Mouse (Mus musculus): ENCODE results near the gene Fnbp1. TPM values are rescaled to one million over a fixed set of nuclear protein-coding genes. Genes with fewer than 3 reads are reported as not detected.
A peak's percentile ranks its signal among the peaks of the same experiment; 100 is the strongest.

Fnbp1 gene
- total RNA-seq, 2 experiments from 2014 or later = 20.9 to 44.8 TPM

GRCm38 (mm10) chr2:31042881-31043280, 98.9 kb downstream of the Fnbp1 start:
- ATAC-seq (replicated peaks; ENCODE audit: poor library complexity) = no peak

DNA sequence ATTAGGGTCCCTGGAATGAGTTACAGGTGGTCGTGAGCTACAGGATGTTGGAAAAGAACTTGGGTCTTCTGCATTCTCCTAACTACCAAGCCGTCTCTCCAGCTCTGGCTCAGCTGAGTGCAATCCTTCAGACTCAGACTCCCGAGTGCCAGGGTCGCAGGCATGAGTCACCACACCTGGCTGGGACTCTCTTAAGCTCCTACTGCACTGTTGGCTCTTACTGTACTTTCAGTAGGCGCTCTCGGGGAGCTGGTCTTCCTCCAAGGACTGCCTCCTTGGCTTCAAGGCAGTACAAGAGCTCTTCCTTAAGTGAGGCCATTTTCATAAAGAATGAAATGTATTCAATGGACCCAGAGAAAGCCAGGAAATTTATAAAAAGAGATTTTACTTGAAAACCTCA, 100.4 kb downstream of the Fnbp1 start:
- ATAC-seq (replicated peaks; ENCODE audit: poor library complexity) = no peak

GRCm38 (mm10) chr2:31040487-31040886, 101.3 kb downstream of the Fnbp1 start:
- ATAC-seq (replicated peaks; ENCODE audit: poor library complexity) = no peak

- ATAC-seq (replicated peaks; ENCODE audit: poor library complexity) = no peak
Observed at GRCm38 (mm10) chr2:31040043-31040442, 101.8 kb downstream of the Fnbp1 start.

DNA sequence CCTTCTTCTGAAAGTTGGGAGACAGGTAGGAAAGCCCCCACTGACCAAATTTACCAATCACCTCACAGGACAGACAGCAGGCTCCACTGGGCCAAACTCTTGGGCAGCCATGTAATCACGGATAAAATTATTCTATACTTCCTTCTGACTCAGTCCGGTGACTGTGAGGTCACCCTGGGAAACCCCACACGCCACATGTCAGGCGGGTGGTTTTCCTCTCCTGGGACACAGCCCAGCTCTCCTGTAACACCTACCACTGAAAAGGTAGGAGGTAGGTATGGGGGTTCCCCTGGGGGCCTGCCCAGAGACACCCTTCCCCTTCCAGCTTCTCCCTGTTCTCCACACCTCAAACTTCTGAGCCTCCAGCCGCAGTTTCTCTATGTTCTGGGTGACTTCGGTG, 105.0 kb downstream of the Fnbp1 start:
- ATAC-seq (replicated peaks; ENCODE audit: poor library complexity) = no peak

GRCm38 (mm10) chr2:31031972-31032371, 109.8 kb downstream of the Fnbp1 start:
- ATAC-seq (replicated peaks; ENCODE audit: poor library complexity) = no peak

DNA sequence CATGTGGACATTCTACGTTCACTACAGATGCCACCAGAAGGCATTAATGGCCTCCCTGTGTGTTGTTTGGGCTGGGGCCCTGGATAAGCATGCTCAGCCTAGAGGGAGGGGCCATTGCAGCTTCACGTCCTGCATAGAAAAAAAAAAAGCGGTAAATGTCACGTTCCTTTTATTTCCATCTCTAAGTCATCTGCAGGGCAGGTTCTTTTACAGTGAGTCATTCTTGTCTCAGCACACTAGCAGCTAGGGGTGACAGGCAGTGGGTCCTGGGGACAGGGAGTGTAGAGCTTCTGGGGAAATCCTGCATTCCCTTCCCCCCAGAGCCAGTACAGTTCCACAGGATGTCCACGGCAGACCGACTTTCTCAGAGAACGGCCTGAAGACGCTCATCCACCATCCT, 115.2 kb downstream of the Fnbp1 start:
- ATAC-seq (replicated peaks; ENCODE audit: poor library complexity) = no peak

- 0 out of 2 replicates have a peak, but pooled peaks have one; percentile 15 for ATAC-seq (replicated peaks; ENCODE audit: poor library complexity)
Observed at GRCm38 (mm10) chr2:31025458-31025857, 116.3 kb downstream of the Fnbp1 start.

GRCm38 (mm10) chr2:31024618-31025370, 117.0 kb downstream of the Fnbp1 start:
- ATAC-seq (replicated peaks; ENCODE audit: poor library complexity) = peak; percentile 95

- no peak for ATAC-seq (replicated peaks; ENCODE audit: poor library complexity)
Observed at GRCm38 (mm10) chr2:31023940-31024339, 117.9 kb downstream of the Fnbp1 start.

- ATAC-seq (replicated peaks; ENCODE audit: poor library complexity) = no peak
Observed at GRCm38 (mm10) chr2:31020202-31020601, 121.6 kb downstream of the Fnbp1 start.

DNA sequence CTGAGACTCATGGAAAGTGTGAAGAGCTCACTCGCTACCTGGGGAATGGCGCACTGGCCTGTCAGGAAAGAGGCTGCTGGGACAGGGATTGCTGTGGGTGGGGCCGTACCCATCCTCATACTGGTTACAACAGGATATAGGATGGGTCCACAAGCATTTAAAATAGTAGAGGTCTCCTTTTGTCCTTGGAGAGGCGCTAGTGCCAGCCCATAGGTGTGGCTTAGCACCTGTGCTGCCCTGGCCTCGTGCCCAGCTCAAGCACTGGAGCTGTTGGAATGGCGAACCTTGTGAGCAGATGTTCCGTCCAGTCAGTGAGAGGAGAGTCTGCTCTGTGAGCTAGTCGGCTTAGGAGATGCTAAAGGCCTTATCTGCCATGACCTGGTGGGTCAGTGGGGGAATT, 122.8 kb downstream of the Fnbp1 start:
- ATAC-seq (replicated peaks; ENCODE audit: poor library complexity) = no peak

DNA sequence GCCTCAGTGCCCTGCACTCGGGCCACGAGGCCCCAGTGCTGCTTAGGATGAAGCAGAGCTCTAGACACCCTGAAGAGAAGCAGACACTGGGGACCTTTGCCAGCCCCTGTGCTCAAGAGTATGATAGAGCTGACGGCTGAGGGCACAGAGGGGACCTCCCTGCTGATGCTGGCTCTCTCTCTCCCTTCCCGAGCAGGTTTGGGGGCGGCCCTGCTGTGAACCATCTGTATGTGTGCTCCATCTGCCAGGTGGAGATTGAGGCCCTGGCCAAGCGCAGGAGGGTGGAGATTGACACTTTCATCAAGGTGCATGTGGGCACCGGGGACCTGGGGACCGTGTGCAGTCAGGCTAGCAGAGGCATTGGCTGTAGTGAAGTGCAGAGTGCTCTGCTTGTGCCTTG, 123.3 kb downstream of the Fnbp1 start:
- no peak for ATAC-seq (replicated peaks; ENCODE audit: poor library complexity)

DNA sequence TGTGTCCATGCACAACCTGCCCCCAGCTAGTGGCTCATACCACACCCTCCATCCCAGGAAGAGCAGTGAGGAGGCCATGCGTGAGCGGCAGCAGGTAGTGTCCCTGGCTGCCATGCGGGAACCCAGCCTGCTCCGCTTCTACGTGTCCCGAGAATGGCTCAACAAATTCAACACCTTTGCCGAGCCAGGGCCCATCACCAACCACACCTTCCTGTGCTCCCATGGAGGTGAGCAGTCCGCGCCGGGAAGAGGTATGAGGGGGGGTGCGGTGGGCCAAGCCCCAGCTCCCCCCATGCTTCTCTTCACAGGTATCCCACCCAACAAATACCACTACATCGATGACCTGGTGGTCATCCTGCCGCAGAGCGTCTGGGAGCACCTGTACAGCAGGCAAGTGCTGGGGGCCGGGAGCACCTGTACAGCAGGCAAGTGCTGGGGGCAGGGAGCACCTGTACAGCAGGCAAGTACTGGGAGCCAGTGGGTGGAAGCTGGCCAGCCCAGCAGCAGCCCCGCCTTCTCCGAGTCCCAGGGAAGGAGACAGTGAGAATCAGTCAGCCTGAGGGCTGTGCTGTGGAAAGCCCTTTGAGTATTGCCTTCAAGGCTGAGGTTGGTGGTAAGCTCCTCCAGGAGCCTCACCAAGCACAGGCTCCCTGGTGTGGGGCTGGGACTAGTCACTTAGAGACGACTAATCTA, 124.0 kb downstream of the Fnbp1 start:
- ATAC-seq (replicated peaks; ENCODE audit: poor library complexity) = no peak

- ATAC-seq (replicated peaks; ENCODE audit: poor library complexity) = no peak
Observed at GRCm38 (mm10) chr2:31013371-31014120, 128.3 kb downstream of the Fnbp1 start.

- ATAC-seq (replicated peaks; ENCODE audit: poor library complexity) = no peak
Observed at GRCm38 (mm10) chr2:31007208-31007607, 134.6 kb downstream of the Fnbp1 start.

- ATAC-seq (replicated peaks; ENCODE audit: poor library complexity) = peak; percentile 89
Observed at GRCm38 (mm10) chr2:31006434-31006833, 135.4 kb downstream of the Fnbp1 start.

DNA sequence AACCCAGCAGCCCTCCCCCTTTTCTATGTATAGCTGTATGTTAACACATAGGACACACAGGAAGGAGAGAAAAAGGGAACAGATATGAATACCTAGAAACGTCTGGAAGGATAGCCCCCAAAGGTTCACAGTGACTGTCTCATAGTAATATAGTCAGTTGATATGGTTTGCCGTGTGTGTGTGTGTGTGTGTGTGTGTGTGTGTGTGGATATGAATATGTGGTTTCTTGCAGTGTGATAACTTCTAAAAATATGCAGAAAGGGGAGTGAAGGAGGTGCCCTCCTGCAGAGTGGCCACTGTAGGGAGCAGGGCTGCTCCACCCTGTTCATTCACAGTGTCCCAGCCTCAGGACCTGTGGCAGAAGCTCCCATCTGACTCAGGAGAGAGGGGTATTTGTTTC, 136.4 kb downstream of the Fnbp1 start:
- peak; percentile 52 for ATAC-seq (replicated peaks; ENCODE audit: poor library complexity)

- ATAC-seq (replicated peaks; ENCODE audit: poor library complexity) = no peak
Observed at GRCm38 (mm10) chr2:31002857-31003256, 139.0 kb downstream of the Fnbp1 start.

GRCm38 (mm10) chr2:30998443-30999260, 143.2 kb downstream of the Fnbp1 start:
- ATAC-seq (replicated peaks; ENCODE audit: poor library complexity) = no peak

All from megakaryocyte progenitor cell, adult 5-6 weeks (primary cell).